Mouse (Mus musculus): ENCODE results near the gene Tmem30c. TPM values are rescaled to one million over a fixed set of nuclear protein-coding genes. Genes with fewer than 3 reads are reported as not detected.

Gene Tmem30c
- polyA plus RNA-seq, 1 experiment from 2014 or later = 0.52 TPM

GRCm38 (mm10) chr16:57302792-57303698 is 10.4 kb upstream of the Tmem30c start:
- H3K9ac ChIP-seq (replicated peaks; ENCODE audit: low read depth, low read length) = no peak overlapping the region
- no peak overlapping the region for H3K27ac ChIP-seq (ENCODE audit: low read length)
- H3K36me3 ChIP-seq (ENCODE audit: control insufficient read depth, insufficient read depth) = no peaks in the 10 kb centered on the region
- no peaks in the 10 kb centered on the region for H3K27me3 ChIP-seq (replicated peaks; ENCODE audit: control insufficient read depth, insufficient read depth, low read length)
- no peak overlapping the region for H3K4me2 ChIP-seq (ENCODE audit: low read length)
- H3K4me1 ChIP-seq (replicated peaks; ENCODE audit: control insufficient read depth, insufficient read depth, low read length) = no peaks in the 10 kb centered on the region
- H3K4me3 ChIP-seq (replicated peaks; ENCODE audit: low read length) = no peak overlapping the region
- 70% methylated on average over 25 of the region's 25 CpGs for WGBS
- ATAC-seq = peak; percentile 26; the same call in 1 of the 2 replicates
- H3K9me3 ChIP-seq (ENCODE audit: control insufficient read depth, low read length) = no peaks in the 10 kb centered on the region

- no peak for ATAC-seq
- 85% methylated on average over 9 of the region's 9 CpGs for WGBS
- no peaks in the 10 kb centered on the region for H3K36me3 ChIP-seq (ENCODE audit: control insufficient read depth, insufficient read depth)
These were observed 8.9 kb upstream of the Tmem30c start for GRCm38 (mm10) chr16:57301512-57302115.

GRCm38 (mm10) chr16:57295216-57295934 is 2.7 kb upstream of the Tmem30c start:
- Histone ChIP-seq H3K36me3 (ENCODE audit: control insufficient read depth, insufficient read depth) (no peaks in the 10 kb centered on the region), H3K27ac (ENCODE audit: low read length) (no peak overlapping the region), H3K9ac (replicated peaks; ENCODE audit: low read depth, low read length) (no peak overlapping the region), H3K27me3 (replicated peaks; ENCODE audit: control insufficient read depth, insufficient read depth, low read length) (no peaks in the 10 kb centered on the region), H3K4me2 (ENCODE audit: low read length) (no peak overlapping the region), H3K4me3 (replicated peaks; ENCODE audit: low read length) (no peak overlapping the region), H3K9me3 (ENCODE audit: control insufficient read depth, low read length) (no peaks in the 10 kb centered on the region), H3K4me1 (replicated peaks; ENCODE audit: control insufficient read depth, insufficient read depth, low read length) (no peaks in the 10 kb centered on the region)
- ATAC-seq = no peak
- 89% methylated on average over 10 of the region's 10 CpGs for WGBS

More at GRCm38 (mm10) chr16:57301512-57302115, 8.9 kb upstream of the Tmem30c start:
- Histone ChIP-seq H3K9me3 (ENCODE audit: control insufficient read depth, low read length) (no peaks in the 10 kb centered on the region), H3K27me3 (replicated peaks; ENCODE audit: control insufficient read depth, insufficient read depth, low read length) (no peaks in the 10 kb centered on the region), H3K4me2 (ENCODE audit: low read length) (no peak overlapping the region), H3K9ac (replicated peaks; ENCODE audit: low read depth, low read length) (no peak overlapping the region), H3K27ac (ENCODE audit: low read length) (no peak overlapping the region), H3K4me1 (replicated peaks; ENCODE audit: control insufficient read depth, insufficient read depth, low read length) (no peaks in the 10 kb centered on the region), H3K4me3 (replicated peaks; ENCODE audit: low read length) (no peak overlapping the region)

GRCm38 (mm10) chr16:57292296-57292695 is 369 bp downstream of the Tmem30c start:
- 58% methylated on average over 4 of the region's 4 CpGs for WGBS
- Histone ChIP-seq H3K36me3 (ENCODE audit: control insufficient read depth, insufficient read depth) (no peaks in the 10 kb centered on the region), H3K27ac (ENCODE audit: low read length) (no peak overlapping the region), H3K9me3 (ENCODE audit: control insufficient read depth, low read length) (no peaks in the 10 kb centered on the region), H3K4me2 (ENCODE audit: low read length) (no peak overlapping the region), H3K27me3 (replicated peaks; ENCODE audit: control insufficient read depth, insufficient read depth, low read length) (no peaks in the 10 kb centered on the region), H3K4me3 (replicated peaks; ENCODE audit: low read length) (no peak overlapping the region), H3K9ac (replicated peaks; ENCODE audit: low read depth, low read length) (no peak overlapping the region), H3K4me1 (replicated peaks; ENCODE audit: control insufficient read depth, insufficient read depth, low read length) (no peaks in the 10 kb centered on the region)
- no peak for ATAC-seq

GRCm38 (mm10) chr16:57291696-57292095 is 969 bp downstream of the Tmem30c start:
- Histone ChIP-seq H3K4me2 (ENCODE audit: low read length) (no peak overlapping the region), H3K36me3 (ENCODE audit: control insufficient read depth, insufficient read depth) (no peaks in the 10 kb centered on the region), H3K4me1 (replicated peaks; ENCODE audit: control insufficient read depth, insufficient read depth, low read length) (no peaks in the 10 kb centered on the region), H3K9me3 (ENCODE audit: control insufficient read depth, low read length) (no peaks in the 10 kb centered on the region), H3K27me3 (replicated peaks; ENCODE audit: control insufficient read depth, insufficient read depth, low read length) (no peaks in the 10 kb centered on the region), H3K9ac (replicated peaks; ENCODE audit: low read depth, low read length) (no peak overlapping the region), H3K27ac (ENCODE audit: low read length) (no peak overlapping the region), H3K4me3 (replicated peaks; ENCODE audit: low read length) (no peak overlapping the region)
- 92% methylated on average over 5 of the region's 5 CpGs for WGBS
- no peak for ATAC-seq

- Histone ChIP-seq H3K27ac (ENCODE audit: low read length) (no peak overlapping the region), H3K4me3 (replicated peaks; ENCODE audit: low read length) (no peak overlapping the region), H3K9ac (replicated peaks; ENCODE audit: low read depth, low read length) (no peak overlapping the region), H3K4me2 (ENCODE audit: low read length) (no peak overlapping the region), H3K4me1 (replicated peaks; ENCODE audit: control insufficient read depth, insufficient read depth, low read length) (no peaks in the 10 kb centered on the region), H3K9me3 (ENCODE audit: control insufficient read depth, low read length) (no peaks in the 10 kb centered on the region), H3K36me3 (ENCODE audit: control insufficient read depth, insufficient read depth) (no peaks in the 10 kb centered on the region), H3K27me3 (replicated peaks; ENCODE audit: control insufficient read depth, insufficient read depth, low read length) (no peaks in the 10 kb centered on the region)
- ATAC-seq = no peak
- WGBS = 85% methylated on average over 8 of the region's 8 CpGs
These were observed 11.2 kb downstream of the Tmem30c start for GRCm38 (mm10) chr16:57281417-57281816.

GRCm38 (mm10) chr16:57280221-57281217 is 12.1 kb downstream of the Tmem30c start:
- H3K27ac ChIP-seq (ENCODE audit: low read length) = no peak overlapping the region
- H3K9me3 ChIP-seq (ENCODE audit: control insufficient read depth, low read length) = no peaks in the 10 kb centered on the region
- H3K9ac ChIP-seq (replicated peaks; ENCODE audit: low read depth, low read length) = no peak overlapping the region
- H3K36me3 ChIP-seq (ENCODE audit: control insufficient read depth, insufficient read depth) = no peaks in the 10 kb centered on the region
- H3K27me3 ChIP-seq (replicated peaks; ENCODE audit: control insufficient read depth, insufficient read depth, low read length) = no peaks in the 10 kb centered on the region
- WGBS = 88% methylated on average over 31 of the region's 31 CpGs
- no peak overlapping the region for H3K4me3 ChIP-seq (replicated peaks; ENCODE audit: low read length)
- no peaks in the 10 kb centered on the region for H3K4me1 ChIP-seq (replicated peaks; ENCODE audit: control insufficient read depth, insufficient read depth, low read length)
- no peak for ATAC-seq
- no peak overlapping the region for H3K4me2 ChIP-seq (ENCODE audit: low read length)

- no peaks in the 10 kb centered on the region for H3K4me1 ChIP-seq (replicated peaks; ENCODE audit: control insufficient read depth, insufficient read depth, low read length)
- no peaks in the 10 kb centered on the region for H3K27me3 ChIP-seq (replicated peaks; ENCODE audit: control insufficient read depth, insufficient read depth, low read length)
- no peak for ATAC-seq
- H3K4me3 ChIP-seq (replicated peaks; ENCODE audit: low read length) = no peak overlapping the region
- WGBS = 89% methylated on average over 10 of the region's 12 CpGs
- no peaks in the 10 kb centered on the region for H3K36me3 ChIP-seq (ENCODE audit: control insufficient read depth, insufficient read depth)
- H3K4me2 ChIP-seq (ENCODE audit: low read length) = no peak overlapping the region
- no peak overlapping the region for H3K27ac ChIP-seq (ENCODE audit: low read length)
- H3K9me3 ChIP-seq (ENCODE audit: control insufficient read depth, low read length) = no peaks in the 10 kb centered on the region
- H3K9ac ChIP-seq (replicated peaks; ENCODE audit: low read depth, low read length) = no peak overlapping the region
These were observed 13.6 kb downstream of the Tmem30c start for GRCm38 (mm10) chr16:57278976-57279626.

Measured in forebrain, embryonic 16.5 days (tissue).